Mouse (Mus musculus) midbrain, embryonic 12.5 days (tissue): Measurements from ENCODE around the gene Neu1. TPM values are rescaled to one million over a fixed set of nuclear protein-coding genes. Genes with fewer than 3 reads are reported as not detected.

Source experiments
- ATAC-seq: fragments of 200-750 bp; cut with Nextera tagmentation; 2 replicates; pipeline ENCODE4 v1.8.0; 2017; ENCODE audit warnings: low read depth, moderate TSS enrichment, moderate library complexity; ENCODE audit not compliant: low FRiP score
- H3K27ac ChIP-seq: fragments of 300-500 bp; sonication (generic); replicated peaks from 2 replicates; pipeline ENCODE4 v1.5.1; 2016; ENCODE audit warnings: mild to moderate bottlenecking
- H3K27me3 ChIP-seq: fragments of 300-500 bp; sonication (generic); 2 replicates; pipeline ENCODE4 v1.6.1; 2016; ENCODE audit warnings: mild to moderate bottlenecking
- H3K36me3 ChIP-seq: fragments of 300-500 bp; sonication (generic); 2 replicates; pipeline ENCODE4 v1.6.1; 2016
- H3K4me1 ChIP-seq: fragments of 300-500 bp; sonication (generic); 2 replicates; pipeline ENCODE4 v1.6.1; 2016
- H3K4me2 ChIP-seq: fragments of 300-500 bp; sonication (generic); replicated peaks from 2 replicates; pipeline ENCODE4 v1.6.1; 2016; ENCODE audit warnings: mild to moderate bottlenecking, moderate library complexity
- H3K4me3 ChIP-seq: fragments of 300-500 bp; sonication (generic); 2 replicates; pipeline ENCODE4 v1.5.1; 2016; ENCODE audit warnings: mild to moderate bottlenecking
- H3K9ac ChIP-seq: fragments of 300-500 bp; sonication (generic); replicated peaks from 2 replicates; pipeline ENCODE4 v1.6.1; 2016; ENCODE audit warnings: mild to moderate bottlenecking, moderate library complexity
- H3K9me3 ChIP-seq: fragments of 300-500 bp; sonication (generic); 2 replicates; pipeline ENCODE4 v1.6.1; 2016; ENCODE audit warnings: mild to moderate bottlenecking
- WGBS: fragments of 180-500 bp; shearing (Covaris S2); methylation state at CpG from one replicate; pipeline ENCODE4 v1.1.7; 2016; 5-methylcytosine and 5-hydroxymethylcytosine counted together
- polyA plus RNA-seq: library from polyadenylated mRNA; unstranded; fragments of >200 nt; fragmentation: Nextera tagmentation; extraction: Ambion mirVana; gene quantifications from 2 replicates; pipeline ENCODE4 v1.2.1, GENCODE M21; 2016

Neu1 gene
- 20.4 and 20.7 TPM in 2 replicates for polyA plus RNA-seq

DNA sequence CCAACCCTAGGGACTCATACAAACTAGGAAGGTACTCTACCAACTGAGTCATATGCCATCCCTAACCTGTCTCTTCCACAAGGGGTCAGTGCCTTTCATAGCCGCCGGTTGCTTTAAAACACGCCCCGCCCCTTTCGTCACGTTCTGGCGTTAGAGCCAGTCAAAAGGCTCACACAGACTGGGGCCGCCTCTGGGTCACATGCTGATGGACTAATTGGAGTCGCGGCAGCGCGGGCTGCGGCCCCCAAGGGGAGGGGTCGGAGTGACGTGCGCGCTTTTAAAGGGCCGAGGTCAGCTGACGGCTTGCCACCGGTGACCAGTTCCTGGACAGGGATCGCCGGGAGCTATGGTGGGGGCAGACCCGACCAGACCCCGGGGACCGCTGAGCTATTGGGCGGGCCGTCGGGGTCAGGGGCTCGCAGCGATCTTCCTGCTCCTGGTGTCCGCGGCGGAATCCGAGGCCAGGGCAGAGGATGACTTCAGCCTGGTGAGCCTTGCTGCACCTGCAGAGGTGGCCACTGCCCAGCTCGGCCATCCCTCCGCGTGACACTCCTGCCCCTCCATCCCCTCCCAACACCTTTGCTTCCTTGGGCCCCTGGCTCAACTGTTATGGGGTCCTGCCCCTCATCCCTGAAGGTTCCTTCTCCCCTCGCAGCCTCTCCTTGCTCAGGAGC lies at the start of gene Neu1:
Gene Neu1, plus strand, starts transcription at position 193 of the 674 bp plus-strand sequence.
- Histone ChIP-seq H3K4me1 (peaks cover 9% of the 10 kb centered on the region), H3K9ac (peak within 1 kb of the TSS; percentile 83), H3K4me2 (peak within 1 kb of the TSS; percentile 98), H3K9me3 (no peaks in the 10 kb centered on the region), H3K4me3 (peak within 1 kb of the TSS; percentile 72), H3K27ac (0 out of 2 replicates have a peak within 1 kb of the TSS, but pooled peaks have one; percentile 15), H3K27me3 (peaks cover 3% of the 10 kb centered on the region; the same call in 1 of the 2 replicates), H3K36me3 (peaks cover 8% of the 10 kb centered on the region; the same call in 1 of the 2 replicates)
- peak; percentile 98 for ATAC-seq
- under 1% methylated on average over 37 of the region's 38 CpGs for WGBS

- H3K4me3 ChIP-seq = no peak within 1 kb of the TSS
- no peak within 1 kb of the TSS for H3K4me2 ChIP-seq
- ATAC-seq = no peak
- WGBS = 6% methylated on average over 15 of the region's 15 CpGs
- peak within 1 kb of the TSS; percentile 21; the same call in 1 of the 2 replicates for H3K9ac ChIP-seq
- H3K27me3 ChIP-seq = peaks cover 32% of the 10 kb centered on the region
- H3K4me1 ChIP-seq = no peaks in the 10 kb centered on the region
- H3K9me3 ChIP-seq = no peaks in the 10 kb centered on the region
- H3K36me3 ChIP-seq = no peaks in the 10 kb centered on the region
- H3K27ac ChIP-seq = no peak within 1 kb of the TSS
Measured at GRCm38 (mm10) chr17:34881683-34882310, 49.3 kb upstream of the Neu1 start, which contains the start of gene Gm20547. TSS of gene Gm20547 (minus strand) at chr17:34882042.

- peaks cover 32% of the 10 kb centered on the region for H3K27me3 ChIP-seq
- H3K36me3 ChIP-seq = no peaks in the 10 kb centered on the region
- no peak for ATAC-seq
- no peaks in the 10 kb centered on the region for H3K4me1 ChIP-seq
- no peak overlapping the region for H3K9ac ChIP-seq
- no peak overlapping the region for H3K4me3 ChIP-seq
- H3K4me2 ChIP-seq = no peak overlapping the region
- H3K27ac ChIP-seq = no peak overlapping the region
- H3K9me3 ChIP-seq = no peaks in the 10 kb centered on the region
- WGBS = 67% methylated on average over 3 of the region's 3 CpGs
Measured at GRCm38 (mm10) chr17:34883332-34883731, 47.7 kb upstream of the Neu1 start.

DNA sequence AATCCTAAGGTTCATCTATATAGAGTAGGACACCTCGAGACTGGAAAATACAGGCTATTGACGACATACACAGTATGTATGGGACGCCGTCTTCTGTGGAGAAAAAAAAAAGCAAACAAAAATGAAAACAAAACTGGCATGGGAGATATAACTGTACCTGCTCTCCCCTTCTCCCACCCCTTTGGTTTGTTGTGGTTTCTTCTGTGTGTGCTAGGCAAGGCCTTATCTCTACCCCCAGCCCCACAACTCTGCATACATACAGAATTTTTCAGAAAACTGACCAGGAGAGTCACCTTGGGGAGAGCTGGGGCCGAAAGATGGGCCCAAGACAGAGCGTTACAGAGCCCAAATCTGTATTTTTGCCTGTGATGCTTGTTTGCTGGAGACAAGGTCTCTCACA lies 46.3 kb upstream of the Neu1 start:
- peaks cover 32% of the 10 kb centered on the region for H3K27me3 ChIP-seq
- H3K4me1 ChIP-seq = no peaks in the 10 kb centered on the region
- no peak overlapping the region for H3K4me2 ChIP-seq
- H3K9me3 ChIP-seq = no peaks in the 10 kb centered on the region
- WGBS = 89% methylated on average over 6 of the region's 6 CpGs
- no peak overlapping the region for H3K9ac ChIP-seq
- H3K4me3 ChIP-seq = no peak overlapping the region
- no peak for ATAC-seq
- H3K36me3 ChIP-seq = no peaks in the 10 kb centered on the region
- H3K27ac ChIP-seq = no peak overlapping the region

DNA sequence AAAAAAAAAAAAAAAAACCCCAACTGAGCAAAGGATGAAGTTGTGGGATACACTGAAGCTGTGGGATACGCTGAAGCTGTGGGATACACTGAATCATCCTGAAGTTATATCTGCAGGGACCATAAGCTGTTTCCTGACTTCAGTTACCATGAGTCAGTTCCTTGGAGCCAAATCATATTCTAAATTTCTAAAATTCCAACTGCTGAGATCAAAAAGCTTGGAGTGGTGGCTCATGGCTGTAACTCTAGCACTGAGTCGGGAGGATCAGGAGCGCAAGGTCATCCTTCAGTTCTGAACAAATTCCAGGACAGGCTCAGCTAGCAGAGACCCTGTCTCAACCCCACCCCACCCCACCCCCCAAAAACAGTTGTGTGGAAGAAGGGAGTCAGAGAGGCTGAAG lies 45.4 kb upstream of the Neu1 start:
- ATAC-seq = no peak

DNA sequence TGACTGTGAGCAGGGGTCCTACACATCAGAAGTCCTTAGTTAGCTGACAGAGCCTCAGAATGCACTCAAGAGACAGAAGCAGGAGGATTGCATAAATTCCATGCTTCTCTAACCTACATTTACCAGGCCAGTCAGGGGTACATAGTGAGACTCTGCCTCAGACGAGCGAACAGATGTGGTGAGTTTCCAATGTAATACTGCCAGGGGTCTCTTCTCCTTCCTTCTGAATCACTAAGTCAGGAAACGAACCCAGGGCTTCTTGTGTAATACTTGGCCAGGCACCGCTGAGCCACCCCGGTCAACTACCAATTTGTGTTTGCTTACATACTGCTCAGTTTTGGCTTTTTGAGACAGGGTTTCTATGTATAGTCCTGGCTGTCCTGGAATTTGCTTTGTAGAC lies 43.1 kb upstream of the Neu1 start:
- no peaks in the 10 kb centered on the region for H3K4me1 ChIP-seq
- ATAC-seq = no peak
- H3K36me3 ChIP-seq = no peaks in the 10 kb centered on the region
- no peak overlapping the region for H3K4me3 ChIP-seq
- H3K9me3 ChIP-seq = no peaks in the 10 kb centered on the region
- H3K9ac ChIP-seq = no peak overlapping the region
- no peak overlapping the region for H3K4me2 ChIP-seq
- WGBS = 87% methylated on average over 5 of the region's 5 CpGs
- 0 out of 2 replicates have a peak, but pooled peaks cover 8% of the 10 kb centered on the region for H3K27me3 ChIP-seq
- no peak overlapping the region for H3K27ac ChIP-seq

More for the DNA sequence above, 45.4 kb upstream of the Neu1 start:
- H3K9ac ChIP-seq = no peak overlapping the region
- H3K27me3 ChIP-seq = peaks cover 24% of the 10 kb centered on the region
- no peaks in the 10 kb centered on the region for H3K9me3 ChIP-seq
- H3K36me3 ChIP-seq = no peaks in the 10 kb centered on the region
- no peak overlapping the region for H3K4me2 ChIP-seq
- no peak overlapping the region for H3K4me3 ChIP-seq
- 80% methylated on average over 3 of the region's 3 CpGs for WGBS
- no peaks in the 10 kb centered on the region for H3K4me1 ChIP-seq
- no peak overlapping the region for H3K27ac ChIP-seq

DNA sequence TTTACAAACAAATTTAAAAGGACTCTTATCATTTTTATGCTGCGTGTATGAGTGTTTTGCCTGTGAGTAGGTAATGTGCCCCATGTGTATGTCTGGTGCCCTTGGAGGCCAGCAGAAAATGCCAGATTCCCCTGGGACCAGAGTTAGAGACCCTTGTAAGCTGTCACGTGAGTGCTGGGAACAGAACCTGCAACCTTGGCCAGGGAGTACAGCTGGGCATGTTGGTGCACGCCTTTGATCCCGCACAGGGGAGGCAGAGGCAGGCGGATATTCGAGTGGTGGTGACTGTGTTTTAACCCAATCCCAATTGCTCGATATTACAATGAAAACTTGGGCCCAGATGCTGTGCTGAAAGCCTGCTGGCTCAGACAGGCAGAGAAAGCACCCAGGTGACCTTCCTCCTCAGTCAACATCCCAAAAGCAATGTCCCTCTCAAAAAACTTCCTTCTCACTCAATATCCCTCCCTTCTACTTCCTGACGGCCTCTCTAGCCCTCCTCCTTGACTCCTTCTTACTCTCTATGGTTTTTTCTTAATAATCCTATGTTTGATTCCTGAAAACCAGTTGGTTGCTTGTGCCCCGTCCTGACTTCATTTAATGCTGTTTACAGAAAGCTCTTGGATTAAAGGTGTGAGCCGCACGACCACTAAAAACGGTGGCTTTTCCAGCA lies 40.8 kb upstream of the Neu1 start:
- 87% methylated on average over 12 of the region's 12 CpGs for WGBS
- Histone ChIP-seq H3K9me3 (no peaks in the 10 kb centered on the region), H3K4me3 (no peak overlapping the region), H3K27ac (no peak overlapping the region), H3K4me2 (no peak overlapping the region), H3K9ac (no peak overlapping the region), H3K36me3 (no peaks in the 10 kb centered on the region), H3K27me3 (no peaks in the 10 kb centered on the region), H3K4me1 (peaks cover 8% of the 10 kb centered on the region)
- no peak for ATAC-seq

DNA sequence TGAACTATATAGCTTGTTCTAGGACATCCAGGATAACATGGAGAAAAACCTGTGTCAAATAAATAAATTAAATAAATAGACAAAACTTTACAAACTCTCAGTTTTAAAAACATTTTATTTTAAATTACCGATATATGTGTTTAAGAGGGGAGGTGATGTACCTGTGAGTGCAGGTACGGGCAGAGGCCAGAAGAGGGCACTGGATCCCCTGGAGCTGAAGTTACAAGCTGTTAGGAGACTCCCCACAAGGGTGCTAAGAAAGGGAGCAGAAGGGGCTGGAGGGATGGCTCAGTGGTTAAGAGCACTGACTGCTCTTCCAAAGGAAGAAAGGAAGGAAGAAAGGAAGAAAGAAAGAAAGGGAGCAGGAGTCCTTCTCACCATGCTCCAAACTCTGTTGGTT lies 39.7 kb upstream of the Neu1 start:
- Histone ChIP-seq H3K9ac (no peak overlapping the region), H3K36me3 (peaks cover 7% of the 10 kb centered on the region), H3K27ac (no peak overlapping the region), H3K4me3 (no peak overlapping the region), H3K4me2 (no peak overlapping the region), H3K27me3 (no peaks in the 10 kb centered on the region), H3K4me1 (peaks cover 19% of the 10 kb centered on the region), H3K9me3 (no peaks in the 10 kb centered on the region)
- no peak for ATAC-seq
- 96% methylated on average over 2 of the region's 2 CpGs for WGBS

- Histone ChIP-seq H3K36me3 (peaks cover 9% of the 10 kb centered on the region), H3K4me2 (peak overlapping the region; percentile 98), H3K9me3 (no peaks in the 10 kb centered on the region), H3K4me3 (peak overlapping the region; percentile 92; the same call in 1 of the 2 replicates), H3K4me1 (peaks cover 36% of the 10 kb centered on the region), H3K27me3 (no peaks in the 10 kb centered on the region), H3K9ac (no peak overlapping the region), H3K27ac (peak overlapping the region; percentile 86)
- 75% methylated on average over 12 of the region's 12 CpGs for WGBS
- no peak for ATAC-seq
Measured at GRCm38 (mm10) chr17:34893072-34893824, 37.8 kb upstream of the Neu1 start.

GRCm38 (mm10) chr17:34894074-34894597 lies 36.9 kb upstream of the Neu1 start:
- Histone ChIP-seq H3K9me3 (no peaks in the 10 kb centered on the region), H3K4me2 (peak overlapping the region; percentile 98), H3K9ac (peak overlapping the region; percentile 97), H3K27ac (peak overlapping the region; percentile 90), H3K36me3 (peaks cover 9% of the 10 kb centered on the region), H3K27me3 (no peaks in the 10 kb centered on the region), H3K4me1 (peaks cover 36% of the 10 kb centered on the region), H3K4me3 (peak overlapping the region; percentile 92)
- peak; percentile 84 for ATAC-seq
- 1% methylated on average over 30 of the region's 51 CpGs for WGBS

GRCm38 (mm10) chr17:34894801-34895530 lies 36.1 kb upstream of the Neu1 start:
- H3K4me3 ChIP-seq = peak overlapping the region; percentile 92
- peaks cover 41% of the 10 kb centered on the region for H3K4me1 ChIP-seq
- peak overlapping the region; percentile 98 for H3K4me2 ChIP-seq
- H3K36me3 ChIP-seq = peaks cover 9% of the 10 kb centered on the region
- no peaks in the 10 kb centered on the region for H3K9me3 ChIP-seq
- no peaks in the 10 kb centered on the region for H3K27me3 ChIP-seq
- H3K27ac ChIP-seq = peak overlapping the region; percentile 90
- H3K9ac ChIP-seq = peak overlapping the region; percentile 97
- ATAC-seq = peak; percentile 27; the same call in 1 of the 2 replicates
- 8% methylated on average over 47 of the region's 51 CpGs for WGBS
